Mouse (Mus musculus) limb, embryonic 13.5 days (tissue): Measurements from ENCODE around the gene Abi2. TPM values are rescaled to one million over a fixed set of nuclear protein-coding genes. Genes with fewer than 3 reads are reported as not detected.

Source experiments
- ATAC-seq: fragments of 200-750 bp; cut with Nextera tagmentation; 2 replicates; pipeline ENCODE4 v1.8.0; 2017; ENCODE audit warnings: low read depth, moderate number of reproducible peaks, moderate TSS enrichment; ENCODE audit not compliant: low FRiP score
- H3K27ac ChIP-seq: fragments of 300-500 bp; sonication (generic); 2 replicates; pipeline ENCODE4 v1.5.1; 2015; ENCODE audit warnings: inconsistent platforms, mild to moderate bottlenecking, moderate library complexity
- H3K27me3 ChIP-seq: fragments of 300-500 bp; sonication (generic); 2 replicates; pipeline ENCODE4 v1.6.1; 2015; ENCODE audit warnings: mild to moderate bottlenecking, inconsistent platforms
- H3K36me3 ChIP-seq: fragments of 300-500 bp; sonication (generic); 2 replicates; pipeline ENCODE4 v1.6.1; 2015; ENCODE audit warnings: inconsistent platforms, mild to moderate bottlenecking, moderate library complexity
- H3K4me1 ChIP-seq: fragments of 300-500 bp; sonication (generic); 2 replicates; pipeline ENCODE4 v1.6.1; 2015; ENCODE audit warnings: inconsistent platforms
- H3K4me2 ChIP-seq: fragments of 300-500 bp; sonication (generic); replicated peaks from 2 replicates; pipeline ENCODE4 v1.6.1; 2015; ENCODE audit warnings: inconsistent platforms, mild to moderate bottlenecking, moderate library complexity
- H3K4me3 ChIP-seq: fragments of 300-500 bp; sonication (generic); 2 replicates; pipeline ENCODE4 v1.5.1; 2015; ENCODE audit warnings: moderate library complexity, mild to moderate bottlenecking, inconsistent platforms
- H3K9ac ChIP-seq: fragments of 300-500 bp; sonication (generic); 2 replicates; pipeline ENCODE4 v1.6.1; 2015; ENCODE audit warnings: mild to moderate bottlenecking, inconsistent platforms
- H3K9me3 ChIP-seq: fragments of 300-500 bp; sonication (generic); 2 replicates; pipeline ENCODE4 v1.6.1; 2016; ENCODE audit warnings: inconsistent platforms
- WGBS: fragments of 180-500 bp; shearing (Covaris S2); methylation state at CpG from one replicate; pipeline ENCODE4 v1.1.7; 2015; 5-methylcytosine and 5-hydroxymethylcytosine counted together
- polyA plus RNA-seq: library from polyadenylated mRNA; unstranded; fragments of >200 nt; fragmentation: Nextera tagmentation; extraction: Ambion mirVana; gene quantifications from 2 replicates; pipeline ENCODE4 v1.2.1, GENCODE M21; 2015

Gene Abi2
- polyA plus RNA-seq, 1 experiment from 2014 or later = 24.7 TPM

DNA sequence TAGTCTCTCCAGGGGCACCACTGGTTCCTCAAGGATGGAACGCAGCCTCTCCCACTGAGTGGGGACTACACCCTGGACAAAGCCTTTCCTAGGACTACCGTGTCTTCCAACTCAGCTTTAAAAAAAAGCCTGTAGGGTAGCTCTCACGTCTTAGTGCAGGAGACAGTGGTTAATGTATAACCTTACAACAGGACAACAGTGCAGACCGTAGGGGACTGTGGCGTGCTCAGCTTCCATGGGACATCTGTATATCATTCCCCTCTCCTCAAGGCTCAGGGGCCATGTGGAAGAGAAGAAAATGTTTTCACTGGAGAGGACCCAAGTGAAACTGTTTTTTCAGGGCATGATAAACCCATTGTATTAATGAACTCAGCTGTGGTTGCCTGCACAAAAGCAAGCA lies 83.0 kb downstream of the Abi2 start:
- ATAC-seq = no peak

GRCm38 (mm10) chr1:60493421-60493820 lies 84.0 kb downstream of the Abi2 start:
- peaks cover 74% of the 10 kb centered on the region for H3K36me3 ChIP-seq
- H3K4me2 ChIP-seq = no peak overlapping the region
- no peaks in the 10 kb centered on the region for H3K27me3 ChIP-seq
- no peaks in the 10 kb centered on the region for H3K9me3 ChIP-seq
- H3K4me1 ChIP-seq = no peaks in the 10 kb centered on the region
- no peak overlapping the region for H3K4me3 ChIP-seq
- no peak overlapping the region for H3K27ac ChIP-seq
- H3K9ac ChIP-seq = no peak overlapping the region
- no peak for ATAC-seq
- WGBS = 87% methylated on average over 6 of the region's 6 CpGs

More for the DNA sequence above, 83.0 kb downstream of the Abi2 start:
- Histone ChIP-seq H3K4me3 (no peak overlapping the region), H3K9ac (no peak overlapping the region), H3K27ac (no peak overlapping the region), H3K9me3 (no peaks in the 10 kb centered on the region), H3K36me3 (peaks cover 74% of the 10 kb centered on the region), H3K4me1 (no peaks in the 10 kb centered on the region), H3K27me3 (no peaks in the 10 kb centered on the region), H3K4me2 (no peak overlapping the region)
- 83% methylated on average over 5 of the region's 5 CpGs for WGBS

DNA sequence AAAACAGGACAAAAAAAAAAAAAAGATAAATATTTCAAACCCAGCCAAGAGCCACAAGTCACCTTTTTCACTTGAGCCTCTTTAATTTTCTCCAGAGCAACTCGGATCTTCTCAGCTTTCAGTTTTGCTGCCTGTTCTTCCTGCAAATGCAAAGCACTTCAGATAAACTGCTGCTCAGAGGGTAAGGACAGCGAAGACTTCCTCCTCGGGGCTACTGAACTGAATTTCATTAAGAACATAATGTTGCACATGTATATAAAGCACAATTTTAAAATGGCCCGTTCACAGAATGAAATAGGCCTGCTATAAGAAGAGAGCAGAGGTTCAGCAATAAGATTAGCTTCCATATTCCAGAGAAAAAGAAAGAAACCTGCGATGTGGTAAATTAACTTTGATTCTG lies 94.0 kb downstream of the Abi2 start:
- Histone ChIP-seq H3K27ac (no peak overlapping the region), H3K36me3 (peaks cover 25% of the 10 kb centered on the region), H3K4me1 (no peaks in the 10 kb centered on the region), H3K4me3 (no peak overlapping the region), H3K9me3 (no peaks in the 10 kb centered on the region), H3K9ac (no peak overlapping the region), H3K4me2 (no peak overlapping the region), H3K27me3 (no peaks in the 10 kb centered on the region)
- 77% methylated on average over 5 of the region's 5 CpGs for WGBS
- ATAC-seq = no peak

- Histone ChIP-seq H3K36me3 (peaks cover 14% of the 10 kb centered on the region), H3K4me3 (no peak overlapping the region), H3K27me3 (no peaks in the 10 kb centered on the region), H3K27ac (no peak overlapping the region), H3K4me2 (no peak overlapping the region), H3K9ac (no peak overlapping the region), H3K9me3 (no peaks in the 10 kb centered on the region), H3K4me1 (no peaks in the 10 kb centered on the region)
- 66% methylated on average over 2 of the region's 2 CpGs for WGBS
- no peak for ATAC-seq
Observed at GRCm38 (mm10) chr1:60510584-60510983, 101.2 kb downstream of the Abi2 start.

DNA sequence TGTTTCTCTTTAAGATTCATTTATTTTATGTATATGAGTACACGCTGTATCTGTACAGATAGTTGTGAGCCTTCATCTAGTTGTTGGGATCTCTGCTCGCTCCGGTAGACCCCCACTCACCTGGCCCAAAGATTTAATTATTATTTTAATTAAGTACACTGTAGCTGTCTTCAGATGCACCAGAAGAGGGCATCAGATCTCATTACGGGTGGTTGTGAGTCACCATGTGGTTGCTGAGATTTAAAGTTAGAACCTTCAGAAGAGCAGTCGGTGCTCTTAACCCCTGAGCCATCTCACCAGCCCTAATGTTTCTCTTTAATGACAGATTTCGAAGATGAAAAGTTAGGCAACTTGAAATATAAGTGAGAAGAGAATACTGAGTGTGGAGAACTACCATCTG lies 120.7 kb downstream of the Abi2 start:
- H3K36me3 ChIP-seq = peaks cover 55% of the 10 kb centered on the region
- no peaks in the 10 kb centered on the region for H3K9me3 ChIP-seq
- no peaks in the 10 kb centered on the region for H3K4me1 ChIP-seq
- H3K27ac ChIP-seq = no peak overlapping the region
- no peak overlapping the region for H3K9ac ChIP-seq
- WGBS = 91% methylated on average over 6 of the region's 6 CpGs
- no peak for ATAC-seq
- no peak overlapping the region for H3K4me3 ChIP-seq
- no peak overlapping the region for H3K4me2 ChIP-seq
- H3K27me3 ChIP-seq = no peaks in the 10 kb centered on the region

- no peaks in the 10 kb centered on the region for H3K4me1 ChIP-seq
- 88% methylated on average over 2 of the region's 2 CpGs for WGBS
- no peaks in the 10 kb centered on the region for H3K9me3 ChIP-seq
- H3K36me3 ChIP-seq = peaks cover 52% of the 10 kb centered on the region
- ATAC-seq = no peak
- H3K9ac ChIP-seq = no peak overlapping the region
- H3K4me3 ChIP-seq = no peak overlapping the region
- no peak overlapping the region for H3K27ac ChIP-seq
- H3K27me3 ChIP-seq = no peaks in the 10 kb centered on the region
- no peak overlapping the region for H3K4me2 ChIP-seq
Observed at GRCm38 (mm10) chr1:60530636-60531035, 121.2 kb downstream of the Abi2 start.

Other genes starting within 250 kb of the Abi2 start
- gene Nbeal1, start 229.0 kb upstream of the Abi2 start, polyA plus RNA-seq = 8.0 and 9.0 TPM in 2 replicates
- gene Cyp20a1, start 66.3 kb upstream of the Abi2 start, polyA plus RNA-seq = 19.7 and 21.0 TPM in 2 replicates
- 20.6 and 21.3 TPM in 2 replicates for gene Raph1, start 157.5 kb downstream of the Abi2 start, polyA plus RNA-seq